Mouse (Mus musculus) large intestine, adult 2 months (tissue): Measurements from ENCODE around the gene Slc17a8. TPM values are rescaled to one million over a fixed set of nuclear protein-coding genes. Genes with fewer than 3 reads are reported as not detected.
"Not testable (repeated sequence)": the region's sequence is repeated elsewhere in the genome, so short reads cannot be mapped to it uniquely, and the experiment has no call there.

ENCODE experiments used
- DNase-seq: peaks from one replicate; pipeline ENCODE4 v3.0.0-alpha.2; 2012; ENCODE audit warnings: low read depth, low spot score
- WGBS: fragments of 180-500 bp; shearing (Covaris S2); methylation state at CpG from one replicate; pipeline ENCODE4 v1.1.7; 2018; 5-methylcytosine and 5-hydroxymethylcytosine counted together
- polyA plus RNA-seq: library from polyadenylated mRNA; depleted of rRNA; stranded (reverse); fragments of >200 nt; gene quantifications from 2 replicates; pipeline ENCODE4 v1.2.3, GENCODE M21; 2012

Gene Slc17a8
- polyA plus RNA-seq, 1 experiment: 0.77 TPM

DNA sequence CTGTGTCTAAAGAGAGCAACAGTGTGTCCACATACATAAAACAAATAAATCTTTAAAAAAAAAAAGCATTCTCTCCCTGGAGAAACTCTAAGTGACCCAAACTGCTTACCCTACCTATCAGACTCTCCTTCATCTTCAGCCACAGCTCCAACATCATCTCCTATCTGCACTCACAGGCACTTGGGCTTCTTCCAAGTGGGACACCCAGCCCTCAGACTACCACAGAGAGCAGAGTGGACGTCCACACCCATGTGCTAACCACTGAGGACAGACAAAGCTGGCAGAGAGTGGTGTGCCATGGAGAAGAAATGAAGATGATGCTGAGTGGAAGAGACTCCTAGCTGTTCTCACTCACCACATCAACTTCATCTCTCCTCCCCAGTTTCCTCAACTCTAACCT, 25.5 kb downstream of the Slc17a8 start:
- 30% methylated on average over 1 of the region's 1 CpGs for WGBS
- DNase-seq: peak; percentile 35

DNA sequence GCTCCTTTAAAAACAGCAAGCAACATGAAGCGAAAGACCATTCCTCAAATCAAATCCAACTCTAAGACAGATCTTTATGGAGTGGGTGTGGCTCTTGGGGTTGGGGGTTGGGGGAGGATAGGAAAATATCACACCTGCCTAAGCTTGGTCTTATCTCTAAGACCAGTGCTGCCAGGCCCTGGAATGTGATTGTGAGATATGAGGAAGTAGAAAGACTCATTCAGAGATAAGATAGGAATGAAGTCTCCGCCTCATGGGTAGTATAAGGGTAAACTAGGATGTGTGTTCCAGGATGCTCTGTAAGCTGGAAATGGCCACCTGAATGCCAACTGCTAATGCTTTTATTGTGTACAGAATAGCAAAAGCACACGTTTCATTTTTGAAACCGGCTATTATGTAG, 26.7 kb downstream of the Slc17a8 start:
- DNase-seq: peak; percentile 57
- 37% methylated on average over 4 of the region's 4 CpGs for WGBS

DNA sequence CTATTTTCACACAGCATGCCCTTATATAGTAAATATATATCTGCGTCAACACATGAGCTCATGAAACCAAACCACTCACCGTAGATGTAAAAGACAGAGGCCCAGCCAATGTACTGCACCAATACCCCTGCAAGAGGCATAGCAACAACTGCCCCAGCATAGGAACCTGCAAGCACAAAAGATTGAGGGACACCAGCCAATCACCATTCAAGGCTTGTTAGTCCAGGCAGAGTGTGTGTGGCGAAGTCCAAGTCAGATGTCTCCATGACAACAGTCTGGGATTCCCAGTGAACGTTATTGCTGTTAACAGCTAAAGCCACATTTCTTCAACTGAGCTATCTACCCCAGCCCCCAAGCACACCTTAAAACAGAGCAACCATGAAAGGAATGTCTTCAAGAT, 28.3 kb downstream of the Slc17a8 start:
- DNase-seq: no peak
- 53% methylated on average over 4 of the region's 4 CpGs for WGBS

DNA sequence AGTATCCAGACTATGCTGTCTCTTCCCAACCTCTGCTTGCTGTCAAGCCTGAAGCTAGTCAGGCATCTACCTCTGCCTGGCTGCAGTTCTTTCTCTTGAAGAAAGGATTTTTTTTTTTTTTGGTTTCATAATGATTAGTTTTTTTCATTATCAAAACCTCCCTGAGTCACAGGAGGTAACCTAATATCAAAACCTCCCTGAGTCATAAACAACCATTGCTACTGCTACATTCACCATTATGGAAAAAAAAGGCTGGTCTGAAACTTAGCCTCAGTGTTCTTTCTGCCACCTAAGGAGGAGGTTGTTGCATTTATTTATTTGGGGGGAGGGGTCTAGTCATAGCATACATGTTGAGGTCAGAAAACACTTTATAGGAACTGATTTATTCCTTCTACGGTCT, 31.2 kb downstream of the Slc17a8 start:
- no peak for DNase-seq
- 98% methylated on average over 1 of the region's 1 CpGs for WGBS

DNA sequence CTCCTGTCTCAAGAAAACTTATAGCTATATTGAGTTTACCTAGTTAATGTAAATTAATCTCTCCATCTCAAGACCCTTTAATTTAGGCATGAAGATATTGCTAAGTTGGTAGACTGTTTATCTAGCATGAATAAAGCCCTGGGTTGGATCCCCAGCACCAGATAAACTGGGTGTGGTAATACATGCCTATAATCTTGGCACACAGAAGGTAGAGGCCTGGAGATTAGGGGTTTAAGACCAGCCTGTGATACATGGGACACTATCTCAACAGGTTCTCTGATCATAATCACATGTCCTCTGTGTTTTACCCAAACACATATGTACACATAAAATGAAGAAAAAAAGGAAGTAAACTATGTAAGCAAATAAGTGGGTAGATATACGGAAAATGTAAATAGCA, 32.3 kb downstream of the Slc17a8 start:
- WGBS: 82% methylated on average over 1 of the region's 1 CpGs

DNA sequence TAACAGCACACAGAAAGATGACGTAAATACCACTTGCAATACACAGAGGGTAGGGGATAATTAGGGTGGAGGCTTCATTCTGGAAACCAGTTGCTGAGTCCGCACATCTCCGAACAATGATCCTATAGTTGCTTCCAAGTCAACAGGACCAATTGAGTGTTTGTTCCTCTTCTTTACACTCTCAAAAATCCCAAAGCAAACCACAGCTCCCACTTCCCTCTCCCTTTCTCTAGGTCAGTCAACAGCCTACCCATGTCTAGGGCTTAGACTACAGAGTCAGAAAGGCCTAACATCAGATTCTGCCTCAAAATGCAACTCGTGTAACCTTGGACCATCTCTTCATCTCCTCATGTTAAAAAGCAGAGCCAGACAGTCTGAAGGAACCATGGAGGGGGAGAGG, 36.3 kb downstream of the Slc17a8 start:
- 92% methylated on average over 4 of the region's 4 CpGs for WGBS
- DNase-seq: no peak

More for the DNA sequence above, 32.3 kb downstream of the Slc17a8 start:
- DNase-seq: no peak

DNA sequence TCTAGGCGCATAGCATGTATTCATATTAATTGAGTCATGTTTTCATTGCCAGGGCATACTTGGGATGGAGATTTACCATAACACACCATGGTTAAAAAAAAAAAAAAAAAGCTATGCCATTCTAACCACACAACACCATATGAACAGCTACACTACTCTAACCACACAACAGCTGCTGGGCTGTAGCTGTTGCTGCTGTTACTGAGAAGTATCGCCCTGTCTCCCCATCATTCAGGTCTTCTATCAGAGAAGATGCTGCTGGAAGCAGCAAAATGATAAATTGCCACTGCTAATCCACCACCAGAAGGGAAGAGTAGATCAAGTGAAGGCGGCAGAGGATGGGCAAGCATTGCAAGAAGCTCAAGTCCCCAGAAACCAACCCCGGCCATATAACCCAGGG, 42.3 kb downstream of the Slc17a8 start:
- DNase-seq: no peak
- WGBS: 91% methylated on average over 4 of the region's 4 CpGs

DNA sequence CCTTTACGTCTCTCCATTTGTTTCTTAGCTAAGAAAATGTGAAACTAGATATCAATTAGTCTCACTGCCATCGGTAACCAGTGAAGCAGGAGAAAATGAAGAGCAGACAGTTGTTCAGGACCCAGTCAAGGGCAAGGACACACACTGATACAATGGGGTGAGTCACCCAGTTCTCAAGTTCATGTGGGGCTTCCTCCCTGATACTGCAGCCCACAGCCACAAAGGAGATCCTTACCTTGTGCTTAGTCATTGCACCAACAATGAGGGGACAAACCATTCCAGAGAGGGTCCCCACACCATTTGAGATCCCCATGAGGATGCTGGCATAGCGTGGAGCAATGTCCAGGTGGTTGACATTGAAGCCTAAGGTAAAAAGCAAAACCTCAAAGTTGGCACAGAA, 43.4 kb downstream of the Slc17a8 start:
- 78% methylated on average over 3 of the region's 3 CpGs for WGBS
- no peak for DNase-seq

DNA sequence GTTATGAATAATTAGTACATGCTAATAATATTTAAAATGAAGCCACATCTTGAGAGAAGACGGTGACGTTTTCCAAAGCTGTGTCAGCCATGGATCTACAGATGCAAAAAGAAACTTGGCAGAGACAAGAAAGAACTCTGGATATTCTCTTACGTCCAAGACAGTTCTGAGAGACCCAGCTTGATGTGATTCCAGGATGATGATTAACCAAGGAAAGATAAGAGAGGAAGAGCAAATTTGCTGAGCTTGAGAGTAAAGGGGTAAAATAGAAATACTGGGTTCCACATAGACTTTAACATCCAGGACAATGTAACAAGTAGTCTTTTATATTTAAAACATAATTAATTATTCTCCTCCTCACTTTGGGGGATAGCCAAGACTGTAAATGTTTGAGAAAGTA, 47.6 kb downstream of the Slc17a8 start:
- 42% methylated on average over 3 of the region's 3 CpGs for WGBS
- DNase-seq: no peak

DNA sequence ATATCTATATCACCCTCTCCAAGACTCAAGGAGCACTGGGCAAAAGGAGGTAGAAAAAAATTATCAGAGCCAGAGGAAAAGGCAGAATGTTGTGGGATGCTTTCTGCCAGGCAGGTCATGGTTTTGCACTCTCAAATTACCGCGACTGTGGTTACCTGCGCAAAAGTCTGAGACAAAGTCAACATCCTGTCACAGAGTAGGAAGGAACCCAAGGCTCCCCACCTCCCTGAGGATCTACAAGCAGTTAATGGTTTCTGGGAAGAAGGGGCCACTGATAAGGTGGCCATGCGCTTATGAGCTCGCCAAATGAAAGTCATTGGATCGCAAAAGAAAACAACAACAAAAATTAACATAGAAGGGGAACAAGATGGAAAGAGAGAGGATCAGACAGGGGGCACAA, 48.1 kb downstream of the Slc17a8 start:
- DNase-seq: no peak
- WGBS: 68% methylated on average over 6 of the region's 6 CpGs

DNA sequence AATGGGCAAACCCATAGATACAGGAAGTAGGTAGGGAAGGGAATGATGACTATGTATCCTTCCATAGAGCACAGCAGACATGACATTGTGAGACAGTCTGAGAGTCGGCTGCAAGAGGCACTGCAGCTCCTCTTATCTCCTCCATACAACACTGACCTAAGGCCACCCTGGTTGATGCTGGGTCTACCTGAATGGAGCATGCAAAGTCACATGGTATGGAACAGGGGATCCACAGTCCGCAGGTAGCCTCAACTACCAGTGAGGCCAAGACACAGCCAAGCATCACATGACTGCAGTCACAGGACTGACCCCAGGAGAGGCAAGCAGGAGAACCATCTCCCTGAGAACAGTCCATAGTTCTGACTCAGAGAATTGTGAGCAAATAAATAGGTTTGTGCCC, 53.7 kb downstream of the Slc17a8 start:
- WGBS: 88% methylated on average over 2 of the region's 2 CpGs
- DNase-seq: no peak

DNA sequence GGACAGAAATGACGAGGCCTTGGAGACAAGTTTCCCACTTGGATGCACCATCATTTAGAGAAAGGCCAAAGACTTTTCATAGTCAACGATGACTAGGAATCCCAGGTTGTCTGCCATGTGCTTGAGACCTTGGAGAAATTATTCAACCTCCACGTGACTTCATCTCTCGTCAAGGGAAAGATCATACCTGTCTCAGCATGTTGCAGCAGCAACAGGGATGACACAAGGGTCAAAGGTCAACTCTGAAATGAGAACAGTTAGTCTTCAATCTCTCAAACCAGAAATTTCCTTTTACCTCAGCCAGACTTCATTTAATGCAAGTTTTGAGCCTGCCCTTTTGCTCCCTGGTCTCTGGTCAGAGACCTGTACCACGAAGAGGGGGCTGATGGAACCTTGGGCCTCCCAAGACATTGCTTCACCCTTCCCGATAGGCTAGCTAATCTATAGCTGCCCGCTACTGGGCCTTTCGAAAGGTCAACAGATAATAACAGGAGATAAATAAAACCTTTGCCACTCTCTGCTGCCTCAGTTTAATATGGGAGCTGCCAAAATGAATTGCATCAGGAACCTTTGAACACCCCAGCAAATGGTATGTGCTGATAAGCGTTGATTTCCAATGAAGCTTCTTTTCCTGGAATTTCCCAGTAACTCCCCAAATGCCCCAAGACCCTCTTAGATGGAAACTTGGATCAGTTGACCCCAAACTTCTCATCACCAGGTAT, 55.6 kb downstream of the Slc17a8 start:
- WGBS: 91% methylated on average over 9 of the region's 9 CpGs
- DNase-seq: no peak

DNA sequence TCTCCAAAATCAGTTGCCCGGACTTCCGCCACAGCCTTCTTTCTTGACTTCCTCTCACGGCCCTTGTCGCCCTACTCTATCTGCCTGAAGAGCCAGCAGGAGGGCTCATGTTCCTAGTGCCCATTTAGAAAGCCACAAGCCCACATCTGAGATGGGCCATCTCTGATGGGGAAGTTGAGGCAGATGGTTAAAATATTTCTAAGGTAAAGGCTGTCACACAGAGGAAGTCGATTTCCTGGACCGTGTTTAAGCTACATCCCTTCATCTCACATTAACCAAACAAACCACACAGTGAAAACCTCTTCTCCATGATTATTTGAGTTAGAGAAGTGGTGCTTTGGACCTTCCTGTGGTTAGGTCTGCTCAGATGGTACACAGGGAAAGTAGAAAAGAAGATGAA, 58.9 kb downstream of the Slc17a8 start:
- no peak for DNase-seq
- WGBS: 85% methylated on average over 6 of the region's 6 CpGs

DNA sequence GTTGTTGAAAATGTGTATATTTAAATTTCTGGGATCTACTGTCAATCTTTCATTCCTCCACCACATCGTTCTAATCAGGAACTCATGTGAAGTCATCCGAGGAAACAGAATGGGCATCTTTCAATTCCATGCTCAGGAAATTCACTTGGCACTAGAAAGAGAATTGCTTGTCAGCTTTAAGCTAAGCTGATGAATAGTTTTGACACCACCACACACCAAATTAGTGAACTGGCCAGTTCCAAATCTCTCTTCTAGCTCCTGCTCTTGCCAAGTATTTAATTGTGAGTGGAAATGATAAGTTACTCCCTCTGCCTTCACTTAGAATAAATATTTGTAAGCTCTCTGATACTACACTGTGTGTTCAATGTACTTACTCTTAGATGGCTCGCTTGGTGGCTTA, 61.7 kb downstream of the Slc17a8 start:
- no peak for DNase-seq
- 68% methylated on average over 3 of the region's 3 CpGs for WGBS

DNA sequence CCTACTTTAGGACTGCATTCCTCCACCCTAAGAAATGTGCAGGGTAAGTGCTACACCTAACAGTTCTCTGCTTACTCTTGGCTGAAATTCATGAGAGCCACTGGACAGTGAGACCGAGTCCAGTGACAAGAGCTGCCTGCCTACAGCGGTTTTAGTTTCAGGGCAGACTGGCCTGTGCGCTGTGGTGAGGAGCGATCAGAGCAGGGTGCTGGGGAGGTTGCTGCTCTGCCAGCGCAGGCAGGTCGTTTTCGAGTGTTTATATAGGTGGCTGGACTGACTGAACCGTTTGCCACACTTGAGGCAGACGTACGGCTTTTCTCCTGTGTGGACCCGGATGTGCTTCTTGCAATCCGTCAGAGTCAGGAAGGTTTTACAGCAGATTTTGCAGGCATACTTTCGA, 66.2 kb downstream of the Slc17a8 start:
- not testable (repeated sequence) for DNase-seq
- 78% methylated on average over 13 of the region's 13 CpGs for WGBS

DNA sequence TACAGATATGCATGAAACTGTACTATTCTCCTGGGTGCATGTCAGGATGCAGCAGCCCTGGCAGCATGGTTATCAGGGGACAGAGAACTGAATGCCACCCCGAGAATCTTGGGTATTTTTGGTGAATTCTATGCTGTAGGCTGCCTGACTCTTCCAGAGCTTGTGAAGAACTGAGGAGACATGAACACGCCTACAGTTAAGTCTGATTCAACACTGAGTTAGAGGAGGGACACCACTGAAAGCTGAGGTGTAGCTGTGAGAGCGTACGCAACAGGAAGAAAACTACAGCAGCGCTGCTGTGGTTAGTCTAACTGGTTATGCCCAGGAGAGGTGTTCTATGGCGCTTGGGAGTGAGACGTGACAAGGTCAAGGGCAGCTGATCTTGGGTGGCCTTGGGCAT, 67.2 kb downstream of the Slc17a8 start:
- 91% methylated on average over 7 of the region's 7 CpGs for WGBS
- DNase-seq: not testable (repeated sequence)

DNA sequence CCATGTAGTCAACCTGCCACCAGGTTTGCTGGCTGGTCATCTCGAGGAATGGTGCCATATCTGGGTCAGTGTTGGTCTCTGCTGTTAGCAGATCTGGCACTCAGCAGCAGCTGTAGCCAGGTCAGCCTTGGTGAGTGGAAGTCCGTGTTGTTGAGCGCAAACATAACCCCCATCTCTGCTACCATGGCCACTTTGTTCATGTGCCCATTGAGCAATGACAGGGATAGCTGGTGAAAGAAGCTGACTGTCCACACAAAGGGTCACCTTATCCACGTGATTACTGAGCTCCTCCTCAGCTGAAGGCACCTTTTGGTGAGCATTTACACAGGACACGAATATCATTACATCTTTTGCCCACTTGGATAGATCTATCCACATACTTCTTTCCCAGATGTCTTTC, 68.0 kb downstream of the Slc17a8 start:
- 83% methylated on average over 5 of the region's 5 CpGs for WGBS
- no peak for DNase-seq

DNA sequence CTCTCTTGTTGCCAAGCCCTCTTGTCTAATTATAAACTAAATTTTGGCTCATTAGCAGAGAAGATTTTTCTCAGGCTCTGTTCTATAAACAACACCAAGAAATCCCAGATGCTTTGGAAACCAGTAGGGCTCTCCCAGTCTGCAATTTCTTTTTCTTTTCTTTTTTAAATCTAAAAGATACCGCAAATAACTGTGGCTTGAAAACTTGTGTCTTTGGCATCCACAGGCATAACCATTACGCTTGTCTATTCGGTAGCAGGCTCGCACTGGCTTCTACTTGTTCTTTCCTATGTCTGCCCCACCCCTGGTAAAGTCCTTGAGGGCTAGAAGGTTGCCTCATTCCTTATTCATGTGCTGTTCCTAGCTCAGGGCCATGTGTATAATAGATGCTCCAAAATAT, 69.4 kb downstream of the Slc17a8 start:
- 72% methylated on average over 4 of the region's 4 CpGs for WGBS
- DNase-seq: no peak

DNA sequence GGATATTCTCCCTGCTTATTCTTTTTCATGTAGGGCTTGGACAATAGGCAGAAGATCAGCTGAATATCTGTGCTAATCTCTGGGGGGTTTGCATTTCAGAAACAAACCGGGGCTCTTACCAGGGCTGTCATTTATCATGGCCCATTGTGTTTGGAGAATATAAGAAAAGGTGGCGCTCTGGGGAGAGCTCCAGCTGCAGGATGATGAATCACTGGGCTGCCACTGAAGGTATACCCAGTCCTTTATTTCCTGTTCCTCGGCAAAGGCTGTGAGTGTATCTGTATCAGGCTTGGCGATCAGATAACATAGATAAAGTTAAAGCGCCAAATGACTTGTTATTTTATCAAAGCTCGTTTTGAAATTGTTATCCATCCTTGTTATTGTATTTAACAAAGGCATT, 73.0 kb downstream of the Slc17a8 start:
- WGBS: 22% methylated on average over 6 of the region's 6 CpGs
- DNase-seq: no peak

DNA sequence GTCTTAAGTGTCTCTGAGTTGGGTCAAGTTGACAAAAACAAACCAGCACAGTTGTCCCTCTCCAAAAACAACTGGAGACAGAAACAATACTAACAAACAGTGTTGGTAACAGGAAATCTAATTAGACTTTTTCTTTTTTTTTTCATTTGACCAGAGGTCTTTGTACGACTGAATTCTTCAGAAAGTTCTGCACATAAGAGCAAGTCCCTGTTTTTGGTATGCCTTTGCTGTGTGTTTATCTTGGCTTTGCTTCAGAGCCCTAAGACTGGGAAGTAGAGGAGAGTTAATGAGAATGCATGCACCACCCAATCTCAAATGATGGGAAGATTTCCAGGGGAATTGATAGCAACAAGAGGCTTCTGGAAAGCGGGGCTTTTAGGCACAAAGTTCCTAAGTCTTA, 74.1 kb downstream of the Slc17a8 start:
- WGBS: 43% methylated on average over 2 of the region's 2 CpGs
- no peak for DNase-seq

DNA sequence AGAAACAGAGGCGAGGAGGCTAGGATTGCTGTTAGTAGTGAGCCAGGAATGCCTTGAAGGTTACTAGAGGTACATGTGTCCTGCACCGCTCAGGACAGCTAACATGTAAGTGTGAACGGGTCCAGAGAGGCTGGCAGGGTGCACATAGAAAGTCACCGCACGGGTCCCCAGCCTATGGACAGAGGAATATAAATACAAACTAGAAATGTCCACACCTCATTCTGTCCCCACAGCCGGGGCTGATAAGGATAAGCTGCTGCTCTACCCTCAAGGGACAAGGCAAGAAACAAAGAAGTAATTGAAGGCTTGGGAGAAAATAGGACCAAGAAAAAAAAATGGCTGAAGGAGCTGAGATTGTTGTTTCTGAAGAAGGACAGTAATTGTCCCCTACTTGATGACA, 77.2 kb downstream of the Slc17a8 start:
- no peak for DNase-seq
- WGBS: 71% methylated on average over 6 of the region's 6 CpGs

DNA sequence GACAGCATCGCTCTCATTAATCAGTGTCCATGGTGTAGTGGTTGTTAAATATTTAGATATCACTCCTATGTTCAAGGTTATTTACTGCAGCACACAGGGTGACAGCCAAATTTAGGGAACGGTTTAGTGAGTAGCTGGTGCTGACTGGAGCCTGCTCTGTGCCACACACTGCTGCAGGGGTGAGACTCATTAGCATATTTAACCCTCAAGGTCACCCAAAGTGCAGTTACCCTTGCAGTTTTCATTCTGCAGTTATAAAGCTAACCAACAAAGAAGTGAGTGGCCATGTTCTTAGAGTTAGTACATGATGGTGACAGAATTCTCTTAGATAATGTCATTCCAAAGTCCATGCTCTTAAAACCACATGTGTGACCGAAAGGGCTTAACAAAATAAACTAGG, 78.7 kb downstream of the Slc17a8 start:
- WGBS: 79% methylated on average over 3 of the region's 3 CpGs
- DNase-seq: no peak
